Mouse (Mus musculus): Measurements from ENCODE around the gene Iqsec2. TPM values are rescaled to one million over a fixed set of nuclear protein-coding genes. Genes with fewer than 3 reads are reported as not detected.

Gene Iqsec2
- polyA plus RNA-seq, 1 experiment from 2014 or later = 1.9 TPM

- no peak overlapping the region for H3K27ac ChIP-seq
- H3K36me3 ChIP-seq = no peaks in the 10 kb centered on the region
- DNase-seq (ENCODE audit: low spot score) = no peak
- H3K9me3 ChIP-seq = no peaks in the 10 kb centered on the region
- 92% methylated on average over 4 of the region's 4 CpGs for WGBS
- no peak overlapping the region for H3K4me3 ChIP-seq
- no peaks in the 10 kb centered on the region for H3K4me1 ChIP-seq (replicated peaks)
- H3K27me3 ChIP-seq (ENCODE audit: insufficient read depth, poor library complexity, severe bottlenecking) = peaks cover 93% of the 10 kb centered on the region
These were observed 17.3 kb downstream of the Iqsec2 start for GRCm38 (mm10) chrX:152161404-152161803.

DNA sequence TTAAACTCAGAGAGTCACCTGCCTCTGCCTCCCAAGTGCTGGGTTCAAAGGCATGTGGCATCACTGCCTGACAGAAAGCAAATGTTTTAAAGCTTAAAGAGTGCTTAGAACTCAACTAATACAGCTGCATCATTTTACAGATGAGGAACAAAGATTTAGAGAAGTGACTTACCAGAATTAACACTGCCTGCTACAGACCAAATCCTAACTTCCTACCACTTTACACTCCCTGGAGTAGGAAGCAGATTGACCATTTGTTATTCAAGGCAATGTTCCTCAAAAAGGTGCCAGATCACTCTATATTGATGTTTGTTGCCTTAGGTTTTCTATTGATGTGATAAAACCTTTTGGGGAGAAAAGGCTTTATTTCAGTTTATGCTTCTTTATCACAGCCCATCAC is 20.0 kb downstream of the Iqsec2 start:
- H3K27me3 ChIP-seq (ENCODE audit: insufficient read depth, poor library complexity, severe bottlenecking) = peaks cover 96% of the 10 kb centered on the region
- no peak overlapping the region for H3K27ac ChIP-seq
- no peak for DNase-seq (ENCODE audit: low spot score)
- H3K4me3 ChIP-seq = no peak overlapping the region
- no peaks in the 10 kb centered on the region for H3K36me3 ChIP-seq
- no peaks in the 10 kb centered on the region for H3K9me3 ChIP-seq
- H3K4me1 ChIP-seq (replicated peaks) = no peaks in the 10 kb centered on the region

DNA sequence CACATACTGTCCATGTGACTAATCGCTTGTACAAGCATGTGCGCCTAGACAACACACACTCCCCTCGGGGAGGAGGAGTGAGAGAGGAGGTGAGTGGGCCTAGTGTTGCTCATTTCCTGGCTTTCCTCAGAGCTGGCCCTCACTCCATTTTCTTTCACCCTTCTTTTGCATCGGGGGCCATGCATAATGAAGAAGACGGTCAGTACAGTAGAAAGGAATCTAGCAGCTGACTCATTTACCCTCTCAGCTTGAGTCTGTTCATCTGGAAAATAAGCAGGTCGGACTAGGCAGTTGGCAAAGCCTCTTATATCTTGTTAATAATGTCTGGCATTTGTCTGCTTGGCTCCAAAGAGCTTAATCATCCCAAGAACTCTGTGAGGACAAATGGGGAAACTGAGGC is 22.1 kb downstream of the Iqsec2 start:
- peaks cover 100% of the 10 kb centered on the region for H3K27me3 ChIP-seq (ENCODE audit: insufficient read depth, poor library complexity, severe bottlenecking)
- WGBS = 86% methylated on average over 6 of the region's 6 CpGs
- no peaks in the 10 kb centered on the region for H3K36me3 ChIP-seq
- H3K9me3 ChIP-seq = no peaks in the 10 kb centered on the region
- H3K4me3 ChIP-seq = no peak overlapping the region
- peaks cover 8% of the 10 kb centered on the region for H3K4me1 ChIP-seq (replicated peaks)
- no peak for DNase-seq (ENCODE audit: low spot score)
- H3K27ac ChIP-seq = no peak overlapping the region

- 86% methylated on average over 1 of the region's 1 CpGs for WGBS
- Histone ChIP-seq H3K27me3 (ENCODE audit: insufficient read depth, poor library complexity, severe bottlenecking) (peaks cover 100% of the 10 kb centered on the region), H3K27ac (no peak overlapping the region), H3K36me3 (no peaks in the 10 kb centered on the region), H3K4me1 (replicated peaks) (peaks cover 25% of the 10 kb centered on the region), H3K4me3 (no peak overlapping the region), H3K9me3 (no peaks in the 10 kb centered on the region)
- DNase-seq (ENCODE audit: low spot score) = no peak
These were observed 24.5 kb downstream of the Iqsec2 start for GRCm38 (mm10) chrX:152168521-152168920.

DNA sequence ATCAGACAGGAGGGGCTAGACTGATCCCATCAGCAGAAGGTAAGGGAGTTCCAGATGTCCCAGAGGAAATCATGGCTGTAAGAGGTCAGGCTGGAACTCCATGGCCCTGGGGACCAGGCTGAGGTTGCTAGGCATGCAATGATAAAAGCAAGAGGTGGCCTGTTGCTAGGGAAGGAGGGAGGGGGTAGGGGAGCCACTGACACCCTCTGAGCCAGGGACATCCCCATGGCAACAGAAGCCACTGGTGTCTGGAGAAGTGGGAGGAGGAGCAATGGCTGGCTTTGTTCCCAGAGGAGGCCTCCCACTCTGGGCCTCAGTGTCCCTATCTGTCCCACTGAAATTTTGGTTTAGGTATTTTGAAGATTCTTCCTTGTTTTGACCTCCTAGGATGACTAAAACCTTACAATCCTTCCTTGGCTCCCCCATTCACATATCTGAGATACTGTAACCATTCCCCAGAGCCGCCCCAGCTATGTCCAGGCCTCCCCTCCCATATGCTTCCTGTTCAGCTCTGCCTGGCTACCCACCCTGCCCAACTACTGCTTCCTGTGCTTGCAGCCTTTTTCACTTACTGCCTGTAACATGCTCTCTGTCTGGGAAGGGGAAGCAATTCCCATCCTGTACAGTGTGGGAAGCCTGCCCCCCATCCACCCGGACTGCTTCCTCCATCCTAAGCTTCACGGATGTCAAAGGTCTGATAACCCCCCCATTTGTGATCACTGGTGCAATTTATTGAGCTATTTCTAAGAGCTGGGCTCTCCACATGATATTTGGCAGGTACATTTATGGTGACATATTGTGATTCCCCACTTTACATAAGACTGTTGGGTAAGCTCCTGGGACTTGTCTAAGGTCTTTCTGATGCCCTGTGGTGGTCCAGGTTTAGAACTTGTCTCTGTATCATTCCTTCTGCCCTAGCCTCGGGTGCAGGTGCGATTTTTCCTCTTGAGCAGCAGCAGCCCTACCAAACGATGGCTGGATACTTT is 27.3 kb downstream of the Iqsec2 start:
- WGBS = 67% methylated on average over 6 of the region's 6 CpGs
- H3K4me1 ChIP-seq (replicated peaks) = peaks cover 25% of the 10 kb centered on the region
- peak overlapping the region; percentile 77 for H3K27ac ChIP-seq
- peak; percentile 63 for DNase-seq (ENCODE audit: low spot score)
- peaks cover 96% of the 10 kb centered on the region for H3K27me3 ChIP-seq (ENCODE audit: insufficient read depth, poor library complexity, severe bottlenecking)
- H3K36me3 ChIP-seq = no peaks in the 10 kb centered on the region
- no peaks in the 10 kb centered on the region for H3K9me3 ChIP-seq
- H3K4me3 ChIP-seq = no peak overlapping the region

DNA sequence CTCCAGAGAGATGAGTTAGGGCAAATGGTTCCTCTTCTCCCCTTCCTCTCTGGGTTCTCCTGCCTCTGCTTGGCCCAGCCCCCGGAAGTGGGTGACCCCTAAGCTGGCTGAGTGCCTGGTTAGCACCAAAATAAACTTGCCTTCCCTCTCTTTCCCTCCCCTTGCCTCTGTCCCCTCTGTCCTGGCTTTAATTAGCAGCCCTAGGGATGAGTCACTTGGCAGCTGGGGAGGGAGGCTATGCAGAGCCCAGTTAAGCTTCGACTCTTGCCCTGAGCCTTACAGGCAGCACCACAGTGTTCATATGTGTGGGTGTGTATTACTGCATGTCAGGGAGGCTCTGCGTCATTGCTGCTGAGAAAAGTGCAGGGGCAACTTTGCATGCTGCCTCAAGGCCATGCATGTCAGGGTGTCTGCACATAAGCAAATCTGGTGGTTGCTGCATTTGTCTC is 28.4 kb downstream of the Iqsec2 start:
- H3K4me1 ChIP-seq (replicated peaks) = peaks cover 25% of the 10 kb centered on the region
- no peaks in the 10 kb centered on the region for H3K36me3 ChIP-seq
- peak; percentile 4 for DNase-seq (ENCODE audit: low spot score)
- H3K9me3 ChIP-seq = no peaks in the 10 kb centered on the region
- H3K27me3 ChIP-seq (ENCODE audit: insufficient read depth, poor library complexity, severe bottlenecking) = peaks cover 96% of the 10 kb centered on the region
- 60% methylated on average over 3 of the region's 3 CpGs for WGBS
- H3K27ac ChIP-seq = peak overlapping the region; percentile 45
- H3K4me3 ChIP-seq = no peak overlapping the region

DNA sequence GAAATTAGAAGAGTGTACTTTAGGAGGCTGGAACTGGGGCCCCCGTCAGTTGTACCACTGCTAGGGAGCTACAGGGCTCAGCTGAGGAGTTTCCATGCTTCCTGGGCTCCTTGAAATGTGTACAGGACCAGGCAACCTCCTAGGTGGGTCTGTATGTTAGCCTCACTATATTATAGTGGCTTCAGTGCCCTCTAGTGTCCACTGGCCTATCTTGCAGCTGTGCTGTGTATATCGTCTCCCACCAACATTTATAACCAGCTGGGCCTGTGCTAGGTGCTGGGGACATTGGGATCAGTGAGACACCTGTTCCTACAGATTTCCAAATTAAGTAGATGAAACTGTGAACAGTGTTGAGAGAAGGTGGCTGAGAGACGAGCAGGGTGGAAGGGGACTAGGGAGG is 31.2 kb downstream of the Iqsec2 start:
- WGBS = 29% methylated on average over 3 of the region's 3 CpGs
- H3K27me3 ChIP-seq (ENCODE audit: insufficient read depth, poor library complexity, severe bottlenecking) = peaks cover 96% of the 10 kb centered on the region

DNA sequence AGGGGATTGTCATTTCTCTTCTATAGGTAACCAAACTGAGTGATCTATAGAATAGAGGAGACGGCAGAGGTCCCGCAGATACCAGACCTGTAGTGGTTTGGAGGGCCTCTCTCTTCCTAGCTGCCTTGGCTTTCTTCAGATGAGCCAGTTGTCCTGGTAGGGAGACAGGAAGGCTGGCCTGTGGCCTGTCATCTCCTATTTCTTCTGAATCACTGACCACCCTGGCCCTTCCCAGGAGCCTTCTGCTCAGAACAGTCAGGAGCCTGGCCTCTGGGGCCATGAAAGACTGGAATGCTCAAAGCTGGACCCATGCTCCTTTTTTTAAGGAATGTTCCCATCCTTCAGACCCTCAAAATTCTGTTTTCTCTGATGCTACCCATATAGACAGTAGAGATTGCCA is 33.8 kb downstream of the Iqsec2 start:
- Histone ChIP-seq H3K36me3 (no peaks in the 10 kb centered on the region), H3K4me1 (replicated peaks) (0 out of 2 replicates have a peak, but pooled peaks cover 4% of the 10 kb centered on the region), H3K9me3 (no peaks in the 10 kb centered on the region), H3K27me3 (ENCODE audit: insufficient read depth, poor library complexity, severe bottlenecking) (peaks cover 92% of the 10 kb centered on the region), H3K4me3 (no peak overlapping the region), H3K27ac (no peak overlapping the region)
- WGBS = 87% methylated on average over 2 of the region's 2 CpGs
- DNase-seq (ENCODE audit: low spot score) = no peak

More for the DNA sequence above, 31.2 kb downstream of the Iqsec2 start:
- no peaks in the 10 kb centered on the region for H3K9me3 ChIP-seq
- peaks cover 28% of the 10 kb centered on the region for H3K4me1 ChIP-seq (replicated peaks)
- no peak overlapping the region for H3K4me3 ChIP-seq
- H3K36me3 ChIP-seq = no peaks in the 10 kb centered on the region
- H3K27ac ChIP-seq = no peak overlapping the region
- DNase-seq (ENCODE audit: low spot score) = peak; percentile 21

- Histone ChIP-seq H3K36me3 (no peaks in the 10 kb centered on the region), H3K9me3 (no peaks in the 10 kb centered on the region), H3K27me3 (ENCODE audit: insufficient read depth, poor library complexity, severe bottlenecking) (peaks cover 85% of the 10 kb centered on the region), H3K4me1 (replicated peaks) (0 out of 2 replicates have a peak, but pooled peaks cover 4% of the 10 kb centered on the region), H3K4me3 (peak overlapping the region; percentile 27; the same call in 1 of the 2 replicates), H3K27ac (no peak overlapping the region; the same call in 1 of the 2 replicates)
- 57% methylated on average over 8 of the region's 8 CpGs for WGBS
- no peak for DNase-seq (ENCODE audit: low spot score)
These were observed 34.9 kb downstream of the Iqsec2 start for GRCm38 (mm10) chrX:152178843-152179545.

DNA sequence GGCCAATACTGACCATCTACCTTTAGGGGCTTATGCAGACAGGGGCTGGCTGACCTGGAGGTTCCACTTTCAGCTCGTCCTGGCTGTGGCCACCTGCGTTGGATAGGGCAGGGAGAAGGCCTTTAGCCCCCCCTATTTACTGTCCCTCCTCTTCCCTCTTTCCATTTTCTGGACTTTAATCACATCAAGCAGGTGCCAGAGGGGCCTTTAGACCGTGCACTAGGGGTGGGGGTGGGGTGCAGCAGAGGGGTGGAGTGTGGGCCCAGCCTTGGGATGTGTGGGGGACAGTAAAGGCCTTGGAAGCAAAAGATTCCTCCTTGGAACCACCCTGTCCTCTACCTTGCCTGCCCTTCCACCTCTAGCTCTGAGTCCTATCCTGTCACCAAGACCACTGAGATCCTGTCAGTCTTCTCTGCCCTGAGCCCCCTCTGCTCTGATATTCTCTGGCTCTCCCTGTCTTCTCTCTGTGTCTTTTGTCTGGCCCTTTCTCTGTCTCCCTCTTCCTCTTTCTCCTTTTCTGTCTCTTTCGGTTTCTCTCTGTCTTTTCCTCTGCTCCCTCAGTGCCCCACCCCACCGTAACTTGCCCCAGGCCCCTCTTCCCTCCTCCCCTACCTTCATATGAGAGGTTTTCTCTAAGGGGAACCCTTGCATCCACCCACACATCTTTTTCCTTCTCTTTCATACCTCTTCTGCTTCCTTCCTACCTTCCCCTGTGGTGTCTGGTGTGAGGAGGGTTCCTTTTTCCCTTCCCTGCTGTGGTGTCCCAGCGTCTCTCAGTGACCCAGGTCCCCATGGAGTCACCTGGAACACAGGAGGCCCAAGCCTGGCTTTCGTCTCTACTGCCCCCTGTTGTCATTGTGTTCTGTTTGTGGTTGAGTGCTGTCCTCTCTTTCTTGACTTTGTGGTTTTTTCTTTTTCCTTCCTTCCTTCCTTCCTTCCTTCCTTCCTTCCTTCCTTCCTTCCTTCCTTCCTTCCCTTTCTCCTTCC is 35.9 kb downstream of the Iqsec2 start:
- no peak overlapping the region for H3K27ac ChIP-seq
- H3K36me3 ChIP-seq = no peaks in the 10 kb centered on the region
- no peak overlapping the region for H3K4me3 ChIP-seq
- no peak for DNase-seq (ENCODE audit: low spot score)
- peaks cover 81% of the 10 kb centered on the region for H3K27me3 ChIP-seq (ENCODE audit: insufficient read depth, poor library complexity, severe bottlenecking)
- no peaks in the 10 kb centered on the region for H3K9me3 ChIP-seq
- WGBS = 67% methylated on average over 7 of the region's 7 CpGs
- 0 out of 2 replicates have a peak, but pooled peaks cover 4% of the 10 kb centered on the region for H3K4me1 ChIP-seq (replicated peaks)

DNA sequence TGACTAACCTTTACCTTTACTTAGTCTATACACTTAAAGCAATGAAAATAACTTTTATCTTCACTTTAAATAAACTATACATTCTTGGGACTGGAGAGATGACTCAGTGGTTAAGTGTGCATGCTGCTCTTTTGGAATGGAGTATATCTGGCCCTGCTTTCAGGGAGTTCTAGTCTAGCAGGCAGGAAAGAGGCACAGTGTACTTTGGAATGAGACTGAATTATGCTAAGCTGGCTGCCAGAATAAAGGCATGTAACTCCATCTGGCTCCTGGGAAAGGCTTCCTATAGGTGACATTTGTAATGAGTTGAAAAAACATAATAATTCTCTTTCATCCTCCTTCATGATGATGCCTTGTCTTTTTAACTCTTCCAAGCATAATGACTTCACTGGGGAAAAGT is 43.1 kb downstream of the Iqsec2 start:
- H3K4me1 ChIP-seq (replicated peaks) = no peaks in the 10 kb centered on the region
- no peaks in the 10 kb centered on the region for H3K36me3 ChIP-seq
- H3K27me3 ChIP-seq (ENCODE audit: insufficient read depth, poor library complexity, severe bottlenecking) = peaks cover 88% of the 10 kb centered on the region
- no peak for DNase-seq (ENCODE audit: low spot score)
- H3K27ac ChIP-seq = no peak overlapping the region
- no peak overlapping the region for H3K4me3 ChIP-seq
- no peaks in the 10 kb centered on the region for H3K9me3 ChIP-seq

DNA sequence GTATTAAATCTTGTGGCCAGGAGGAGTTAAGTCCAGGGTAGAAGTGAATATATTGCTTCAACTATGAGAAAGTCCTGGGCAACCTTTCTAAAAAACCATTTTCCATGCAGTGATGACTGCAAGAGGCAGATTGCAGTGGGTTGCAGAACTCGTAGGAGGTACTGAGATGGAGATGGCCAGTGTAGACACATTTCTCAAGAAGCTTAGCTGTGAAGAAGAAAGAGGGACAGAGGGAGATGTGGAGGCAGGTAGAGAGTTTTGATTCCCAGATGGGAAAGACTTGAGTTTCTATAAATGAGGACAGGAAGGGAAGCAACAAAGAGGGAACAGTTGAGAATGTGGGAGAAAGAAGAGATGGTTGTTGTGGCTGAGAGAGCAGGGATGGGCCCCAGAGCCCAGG is 47.2 kb downstream of the Iqsec2 start:
- Histone ChIP-seq H3K4me1 (replicated peaks) (no peaks in the 10 kb centered on the region), H3K36me3 (no peaks in the 10 kb centered on the region), H3K4me3 (no peak overlapping the region), H3K27me3 (ENCODE audit: insufficient read depth, poor library complexity, severe bottlenecking) (peaks cover 100% of the 10 kb centered on the region), H3K27ac (no peak overlapping the region), H3K9me3 (no peaks in the 10 kb centered on the region)
- 78% methylated on average over 1 of the region's 1 CpGs for WGBS
- no peak for DNase-seq (ENCODE audit: low spot score)
